28 mouse cellular contexts compared by ENCODE assay signal in the genomic region with DNA sequence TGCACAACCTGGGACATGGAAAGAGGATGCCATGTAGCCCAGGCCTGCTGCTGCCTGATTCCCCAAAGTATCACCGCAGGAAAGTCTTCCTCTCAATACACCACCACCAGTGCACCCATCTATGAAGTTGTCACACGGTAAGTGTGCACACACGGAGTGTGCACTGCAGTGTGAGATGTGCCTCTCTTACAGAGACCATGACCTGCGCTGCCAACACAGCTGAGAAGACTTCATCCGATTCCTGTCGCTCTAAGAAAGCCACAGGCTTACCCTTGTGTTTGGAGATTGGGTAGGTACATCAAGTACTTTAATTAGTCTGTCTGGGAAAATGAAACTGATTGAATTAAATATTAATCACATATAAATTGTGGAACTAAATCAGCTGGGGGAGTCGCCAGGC.
"Had no signal": no experiment of that assay in that cellular context is flagged by ENCODE, and none has a peak within 500 bp of the region (broad histone marks: within the 10 kb centered on the region; RNA-seq: fewer than 3 reads in every experiment).

No protein-coding gene starts in this region.

- H3K36me3 ChIP-seq: heart, embryonic 10.5 days; heart, embryonic 12.5 days; intestine, embryonic 15.5 days; liver, embryonic 13.5 days; liver, embryonic 15.5 days had no signal

- H3K9ac ChIP-seq: heart, embryonic 12.5 days; hindbrain, embryonic 13.5 days; intestine, embryonic 15.5 days; limb, embryonic 12.5 days; liver, embryonic 13.5 days; liver, embryonic 15.5 days; liver, postnatal 0 days had no signal

- H3K27ac ChIP-seq: gastrocnemius, adult 2 months; heart, embryonic 10.5 days; hindbrain, embryonic 10.5 days; hindbrain, embryonic 13.5 days; intestine, embryonic 15.5 days; left cerebral cortex, adult 2 months; limb, embryonic 10.5 days; limb, embryonic 12.5 days; liver, embryonic 13.5 days; liver, embryonic 15.5 days had no signal

- H3K27me3 ChIP-seq: heart, embryonic 12.5 days; hindbrain, embryonic 13.5 days; intestine, embryonic 15.5 days; limb, embryonic 12.5 days; liver, embryonic 13.5 days; liver, embryonic 15.5 days had no signal

- H3K4me1 ChIP-seq: heart, embryonic 10.5 days; heart, embryonic 12.5 days; intestine, embryonic 15.5 days; limb, embryonic 12.5 days; liver, embryonic 13.5 days; liver, embryonic 15.5 days had no signal

- H3K4me2 ChIP-seq: heart, embryonic 12.5 days; hindbrain, embryonic 13.5 days; intestine, embryonic 15.5 days; limb, embryonic 12.5 days; liver, embryonic 11.5 days; liver, embryonic 13.5 days; liver, embryonic 15.5 days had no signal

- ATAC-seq: hindbrain, embryonic 16.5 days; inflammation-experienced regulatory T-cells, adult 6 months; intestine, embryonic 15.5 days; intestine, postnatal 0 days; liver, postnatal 0 days had no signal

- H3K4me3 ChIP-seq: gastrocnemius, adult 2 months; heart, embryonic 10.5 days; heart, embryonic 12.5 days; hindbrain, embryonic 10.5 days; hindbrain, embryonic 13.5 days; intestine, embryonic 15.5 days; left cerebral cortex, adult 2 months; limb, embryonic 10.5 days; limb, embryonic 12.5 days; liver, embryonic 13.5 days; liver, embryonic 15.5 days had no signal

- DNase-seq: gastrocnemius, adult 2 months; gastrocnemius, postnatal 10 days; gastrocnemius, postnatal 25 days; heart, adult 18-20 months; heart, postnatal 10 days; heart, postnatal 4 days; kidney, adult 18-20 months; kidney, adult 8-10 months; kidney, postnatal 10 days; kidney, postnatal 25 days; kidney, postnatal 4 days; layer of hippocampus, adult 9-11 months; liver; liver, embryonic 13.5 days; liver, postnatal 0 days had no signal

- H3K9me3 ChIP-seq: heart, embryonic 10.5 days; hindbrain, embryonic 13.5 days; intestine, embryonic 15.5 days; limb, embryonic 10.5 days; liver, embryonic 13.5 days; liver, embryonic 15.5 days had no signal
